Mouse (Mus musculus) lung, adult 2 months (tissue): ENCODE measurements at regions not wholly inside any gene's neighbourhood (a gene's known extent, or its start where the extent isn't known, plus 50 kb on each side); places are given as distances from the start of the nearest gene placed in this dataset.
A peak's percentile ranks its signal among the peaks of the same experiment; 100 is the strongest.

ENCODE experiments used
- DNase-seq: peaks from one replicate; pipeline ENCODE4 v3.0.0; 2022
- H3K4me1 ChIP-seq: fragments of 200-500 bp; 2 replicates; pipeline ENCODE4 v1.6.1; 2011; ENCODE audit warnings: low read length; ENCODE audit not compliant: control insufficient read depth, insufficient read depth
- H3K4me3 ChIP-seq: fragments of 200-500 bp; replicated peaks from 2 replicates; pipeline ENCODE3; 2011; ENCODE audit warnings: low read depth, mild to moderate bottlenecking, control low read depth, low read length; ENCODE audit errors: extremely low read depth
- CTCF ChIP-seq: fragments of 200-500 bp; IDR thresholded peaks from 2 replicates; pipeline ENCODE4 v1.5.1; 2011; ENCODE audit warnings: mild to moderate bottlenecking, low read length, control low read depth; ENCODE audit not compliant: insufficient read depth
- POLR2A ChIP-seq: fragments of 200-500 bp; IDR thresholded peaks from 2 replicates; pipeline ENCODE4 v1.6.1; 2011; ENCODE audit warnings: low read depth, mild to moderate bottlenecking, control low read depth, low read length, borderline replicate concordance; ENCODE audit errors: extremely low read depth
- WGBS: fragments of 180-500 bp; shearing (Covaris S2); methylation state at CpG from one replicate; pipeline ENCODE4 v1.1.7; 2018; 5-methylcytosine and 5-hydroxymethylcytosine counted together

- no peak for DNase-seq
- Histone ChIP-seq H3K4me1 (peaks cover 3% of the 10 kb centered on the region), H3K4me3 (no peak overlapping the region)
- 88% methylated on average over 9 of the region's 9 CpGs for WGBS
- no peak for TF ChIP-seq CTCF
Measured at GRCm38 (mm10) chr19:56653292-56653691, 68.7 kb upstream of the Adrb1 start.

GRCm38 (mm10) chr19:56655330-56655729, 66.7 kb upstream of the Adrb1 start:
- WGBS: 60% methylated on average over 9 of the region's 9 CpGs
- DNase-seq: no peak

DNA sequence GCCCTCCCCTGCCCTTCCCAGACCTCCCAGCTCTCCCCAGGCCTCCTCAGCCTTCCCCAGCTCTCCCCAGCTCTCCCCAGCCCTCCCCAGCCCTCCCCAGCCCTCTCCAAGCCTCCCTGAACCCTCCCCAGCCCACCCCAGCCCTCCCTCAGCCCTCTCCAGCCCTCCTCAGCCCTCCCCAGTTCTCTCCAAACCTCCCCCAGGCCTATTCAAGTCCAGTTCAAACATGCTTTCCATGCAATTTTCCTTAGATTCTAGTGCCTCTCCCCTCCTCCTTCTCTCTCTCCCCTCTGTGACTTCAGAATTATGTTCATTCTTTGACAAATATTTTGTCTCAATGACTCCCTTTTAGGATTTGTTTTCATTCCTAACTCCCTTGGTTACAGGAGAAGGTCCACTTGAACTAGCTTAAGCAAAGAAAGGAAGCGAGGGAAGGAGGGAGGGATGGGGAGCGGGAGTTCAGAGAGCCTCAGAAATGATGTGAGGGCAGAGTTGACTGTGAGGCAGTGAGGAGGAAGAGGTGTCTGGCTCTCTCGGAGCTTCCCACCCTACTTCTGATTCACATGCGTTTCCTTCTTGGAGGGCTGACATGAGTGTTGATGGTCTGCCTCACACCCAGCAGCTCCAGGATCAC, 61.3 kb upstream of the Adrb1 start:
- H3K4me3 ChIP-seq: no peak overlapping the region
- 30% methylated on average over 4 of the region's 4 CpGs for WGBS
- H3K4me1 ChIP-seq: peaks cover 12% of the 10 kb centered on the region
- TF ChIP-seq CTCF: no peak
- TF ChIP-seq POLR2A: no peak
- DNase-seq: no peak

More at GRCm38 (mm10) chr19:56655330-56655729, 66.7 kb upstream of the Adrb1 start:
- Histone ChIP-seq H3K4me1 (peaks cover 3% of the 10 kb centered on the region), H3K4me3 (no peak overlapping the region)
- TF ChIP-seq CTCF: no peak
- TF ChIP-seq POLR2A: no peak

DNA sequence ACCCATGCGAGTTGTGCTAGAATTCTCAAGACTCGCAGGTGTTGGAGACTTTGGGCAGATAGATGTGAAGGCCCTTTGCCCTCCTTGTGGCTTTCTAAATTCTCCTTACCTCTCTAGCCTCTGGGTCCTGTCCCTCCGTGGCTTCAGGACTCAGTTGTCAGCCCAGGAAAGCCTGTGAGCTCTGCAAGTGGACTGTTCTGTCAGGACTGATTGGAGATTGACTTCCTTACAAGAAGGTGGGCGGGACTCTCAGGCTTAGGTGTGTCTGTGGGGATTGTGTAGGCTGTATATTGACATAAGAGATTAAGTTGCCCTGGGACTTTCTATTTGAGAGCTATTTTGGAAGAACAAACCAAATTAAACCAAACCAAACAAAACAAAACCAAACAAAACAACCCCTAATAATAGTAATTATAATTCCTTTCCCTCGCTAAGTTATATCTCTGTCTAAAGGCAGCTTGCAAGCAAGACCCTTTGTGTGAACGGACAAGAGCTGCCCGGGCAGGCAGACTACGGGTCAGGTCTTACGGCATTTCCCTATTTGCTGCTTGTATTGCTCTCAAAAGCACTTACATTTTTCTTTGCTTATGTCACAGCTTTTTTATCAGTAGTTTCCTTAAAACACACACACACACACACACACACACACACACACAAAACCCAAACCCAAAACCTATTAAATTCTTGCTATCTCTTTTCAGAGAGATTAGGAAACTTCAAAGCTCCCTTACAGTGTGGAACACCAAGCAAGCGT, 58.3 kb upstream of the Adrb1 start:
- WGBS: 59% methylated on average over 10 of the region's 10 CpGs
- DNase-seq: peak; percentile 54
- TF ChIP-seq POLR2A (no peak), CTCF (no peak)
- Histone ChIP-seq H3K4me1 (peaks cover 12% of the 10 kb centered on the region), H3K4me3 (no peak overlapping the region)

DNA sequence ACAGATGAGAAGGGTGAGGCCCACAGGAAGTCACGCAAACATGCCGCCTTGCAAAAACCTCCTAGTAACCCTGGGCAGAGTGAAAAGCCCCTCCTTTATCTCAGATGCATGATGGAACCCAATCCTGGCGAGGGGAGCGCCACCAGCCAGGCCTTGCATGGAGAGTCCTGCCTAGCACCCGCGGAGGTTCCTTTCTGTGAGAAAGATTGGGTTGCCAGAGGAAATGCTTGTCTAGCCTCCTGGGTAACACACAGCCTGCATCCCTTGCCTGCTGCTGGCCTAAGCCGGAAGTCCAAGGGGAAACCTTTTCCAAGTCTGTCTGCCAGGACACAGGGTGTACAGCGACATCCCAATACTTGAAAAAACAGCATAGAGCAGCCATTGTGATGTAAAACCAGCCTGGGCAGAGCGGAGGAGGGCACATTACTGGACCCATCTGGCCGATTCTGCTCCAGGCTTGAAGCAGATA, 57.7 kb upstream of the Adrb1 start:
- TF ChIP-seq CTCF (no peak), POLR2A (no peak)
- WGBS: 49% methylated on average over 10 of the region's 10 CpGs
- Histone ChIP-seq H3K4me1 (peaks cover 17% of the 10 kb centered on the region), H3K4me3 (no peak overlapping the region)
- no peak for DNase-seq

GRCm38 (mm10) chr19:56664944-56665663, 56.9 kb upstream of the Adrb1 start:
- no peak overlapping the region for H3K4me3 ChIP-seq
- no peak for DNase-seq
- TF ChIP-seq POLR2A (no peak), CTCF (no peak)
- H3K4me1 ChIP-seq: peaks cover 18% of the 10 kb centered on the region
- 67% methylated on average over 7 of the region's 7 CpGs for WGBS

GRCm38 (mm10) chr19:56665972-56666371, 56.0 kb upstream of the Adrb1 start:
- no peak for DNase-seq
- Histone ChIP-seq H3K4me3 (no peak overlapping the region), H3K4me1 (peaks cover 18% of the 10 kb centered on the region)
- WGBS: 47% methylated on average over 1 of the region's 1 CpGs
- no peak for TF ChIP-seq POLR2A
- no peak for TF ChIP-seq CTCF

DNA sequence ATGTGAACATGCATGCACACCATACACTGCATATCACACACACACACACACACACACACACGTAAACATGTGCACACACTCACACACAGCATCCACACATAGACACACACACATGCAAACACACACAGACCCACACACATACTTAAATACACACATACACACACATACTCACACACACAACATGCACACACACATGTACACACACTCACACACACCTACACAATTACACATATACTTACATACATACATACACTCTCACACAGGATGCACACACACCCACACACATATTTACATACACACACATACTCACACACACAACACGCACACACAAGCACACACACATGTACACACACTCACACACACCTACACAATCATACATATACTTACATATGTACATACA, 54.1 kb upstream of the Adrb1 start:
- TF ChIP-seq POLR2A (no peak), CTCF (no peak)
- Histone ChIP-seq H3K4me3 (no peak overlapping the region), H3K4me1 (peaks cover 15% of the 10 kb centered on the region)
- no peak for DNase-seq
- 93% methylated on average over 2 of the region's 2 CpGs for WGBS

GRCm38 (mm10) chr19:56668991-56669390, 53.0 kb upstream of the Adrb1 start:
- WGBS: 41% methylated on average over 7 of the region's 7 CpGs
- Histone ChIP-seq H3K4me1 (peaks cover 15% of the 10 kb centered on the region), H3K4me3 (no peak overlapping the region)
- DNase-seq: no peak
- TF ChIP-seq CTCF (no peak), POLR2A (no peak)

- no peak for DNase-seq
- Histone ChIP-seq H3K4me1 (peaks cover 11% of the 10 kb centered on the region), H3K4me3 (no peak overlapping the region)
- no peak for TF ChIP-seq CTCF
- WGBS: 73% methylated on average over 7 of the region's 7 CpGs
Measured at GRCm38 (mm10) chr19:56669468-56669867, 52.5 kb upstream of the Adrb1 start.
